8 mouse cellular contexts compared by ENCODE assay signal in the genomic region with DNA sequence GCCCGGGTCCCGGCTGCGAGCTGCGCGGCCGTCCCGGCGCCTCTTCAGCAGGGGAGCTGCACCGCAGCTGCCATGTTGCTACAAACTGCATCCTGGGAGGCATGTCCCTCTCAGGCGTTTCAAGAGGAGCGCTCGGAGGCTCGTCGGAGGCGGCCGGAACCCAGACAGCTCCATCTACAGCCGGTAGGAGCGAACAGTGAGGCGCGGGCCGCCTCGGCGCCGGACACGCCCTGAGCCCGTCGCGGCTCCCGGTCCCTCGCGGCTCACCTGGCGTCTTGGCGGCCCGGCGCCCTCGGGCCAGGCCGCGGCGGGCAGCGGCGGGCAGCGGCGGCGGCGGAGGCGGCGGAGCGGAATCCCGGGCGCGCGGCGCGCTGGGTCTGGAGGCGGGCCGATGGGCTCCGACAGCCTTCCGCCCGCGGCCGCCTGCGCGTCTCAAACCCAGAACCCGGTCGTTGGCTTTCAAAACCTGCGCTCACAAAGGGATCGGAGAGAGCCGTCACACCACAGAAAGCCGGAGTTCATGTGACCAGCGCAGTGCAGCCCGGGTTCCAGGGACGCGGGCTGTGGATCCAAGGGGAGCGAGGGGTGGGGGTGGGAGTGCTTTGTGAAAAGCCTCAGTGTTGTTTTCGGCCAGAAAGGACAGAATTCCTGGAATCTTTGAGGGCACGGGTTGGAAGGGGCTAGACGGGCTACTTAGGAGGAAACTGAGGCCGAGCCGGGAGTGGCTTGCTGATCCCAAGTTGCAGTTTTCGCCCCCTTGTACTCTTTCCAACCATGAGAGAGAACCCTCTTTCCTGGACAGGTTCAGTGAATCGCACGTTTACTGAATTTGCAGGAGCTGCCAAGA. TPM values are rescaled to one million over a fixed set of nuclear protein-coding genes. Genes with fewer than 3 reads are reported as not detected.
DNase-seq lines count a peak whose midpoint lies in the region; ATAC-seq and TF ChIP-seq lines count a peak whose summit lies in the region.

A gene (minus strand): TSS at position 486 of the 847 bp plus-strand sequence.

- peak within 1 kb of the TSS; percentile 86 for H3K9ac ChIP-seq in heart, embryonic 15.5 days
- H3K9ac ChIP-seq in liver, embryonic 16.5 days (ENCODE audit: low read depth, low read length), result peak within 1 kb of the TSS; percentile 77
- peak within 1 kb of the TSS; percentile 89 for H3K9ac ChIP-seq in neural tube, embryonic 13.5 days

- DNase-seq in CD8-positive naive resting alpha-beta T cell, adult 2 months (ENCODE audit: low read depth in 2 of 2, low spot score in 2 of 2), result peak; percentile 82 to 85
- DNase-seq in c-Kit-positive CD71-negative TER-119-negative erythroid progenitor cells, embryonic 14.5 days (ENCODE audit: low read depth), result peak; percentile 53
- DNase-seq in forebrain, embryonic 10.5 days (ENCODE audit: extremely low spot score, low spot score), result peak; percentile 81
- DNase-seq in kidney, postnatal 25 days, result peak; percentile 84 to 94

- peak within 1 kb of the TSS; percentile 91 for H3K4me2 ChIP-seq in heart, embryonic 15.5 days
- H3K4me2 ChIP-seq in liver, embryonic 16.5 days (ENCODE audit: low read depth, low read length), result peak within 1 kb of the TSS; percentile 81
- H3K4me2 ChIP-seq in neural tube, embryonic 13.5 days, result peak within 1 kb of the TSS; percentile 80

- H3K9me3 ChIP-seq in forebrain, embryonic 10.5 days, result no peaks in the 10 kb centered on the region
- no peaks in the 10 kb centered on the region for H3K9me3 ChIP-seq in heart, embryonic 15.5 days (replicated peaks)
- no peaks in the 10 kb centered on the region for H3K9me3 ChIP-seq in liver, embryonic 16.5 days (replicated peaks; ENCODE audit: control insufficient read depth, low read length)
- no peaks in the 10 kb centered on the region for H3K9me3 ChIP-seq in neural tube, embryonic 13.5 days

- peak within 1 kb of the TSS; percentile 80 for H3K4me3 ChIP-seq in forebrain, embryonic 10.5 days
- peak within 1 kb of the TSS; percentile 85 for H3K4me3 ChIP-seq in heart, embryonic 15.5 days
- H3K4me3 ChIP-seq in liver, embryonic 16.5 days (ENCODE audit: low read depth, low read length), result peak within 1 kb of the TSS; percentile 77
- H3K4me3 ChIP-seq in neural tube, embryonic 13.5 days, result peak within 1 kb of the TSS; percentile 85
- peak within 1 kb of the TSS; percentile 94 for H3K4me3 ChIP-seq in testis, adult 2 months (ENCODE audit: control insufficient read depth, low read depth, low read length)

- peaks cover 26% of the 10 kb centered on the region for H3K4me1 ChIP-seq in forebrain, embryonic 10.5 days
- peaks cover 13% of the 10 kb centered on the region for H3K4me1 ChIP-seq in heart, embryonic 15.5 days (replicated peaks)
- H3K4me1 ChIP-seq in liver, embryonic 16.5 days (ENCODE audit: control insufficient read depth, low read depth, low read length), result peaks cover 9% of the 10 kb centered on the region
- H3K4me1 ChIP-seq in neural tube, embryonic 13.5 days (replicated peaks), result peaks cover 24% of the 10 kb centered on the region
- peaks cover 7% of the 10 kb centered on the region for H3K4me1 ChIP-seq in testis, adult 2 months (ENCODE audit: control insufficient read depth, insufficient read depth, low read length)

- peak; percentile 45; the same call in 1 of the 2 replicates for TF ChIP-seq POLR2A in testis, adult 2 months (IDR thresholded peaks at IDR 0.05; ENCODE audit: control insufficient read depth, low read depth, low read length)

- peak within 1 kb of the TSS; percentile 93 for H3K27ac ChIP-seq in forebrain, embryonic 10.5 days
- peak within 1 kb of the TSS; percentile 79 for H3K27ac ChIP-seq in heart, embryonic 15.5 days
- H3K27ac ChIP-seq in liver, embryonic 16.5 days (ENCODE audit: low read length), result peak within 1 kb of the TSS; percentile 76
- H3K27ac ChIP-seq in neural tube, embryonic 13.5 days (replicated peaks), result peak within 1 kb of the TSS; percentile 94
- H3K27ac ChIP-seq in testis, adult 2 months (ENCODE audit: control insufficient read depth, insufficient read depth, low read depth, low read length), result peak within 1 kb of the TSS; percentile 82

- 0 out of 2 replicates have a peak, but pooled peaks have one; percentile 20 for TF ChIP-seq CTCF in testis, adult 2 months (IDR thresholded peaks at IDR 0.05; ENCODE audit: control insufficient read depth, insufficient read depth, insufficient replicate concordance, low read depth, low read length)

- peak; percentile 87 for ATAC-seq in heart, embryonic 15.5 days (replicated peaks; ENCODE audit: insufficient number of reproducible peaks, insufficient read depth, low FRiP score, low read depth)
- ATAC-seq in liver, embryonic 16.5 days (ENCODE audit: low read depth), result peak; percentile 85
- ATAC-seq in neural tube, embryonic 13.5 days (ENCODE audit: low read depth), result peak; percentile 91

- peaks cover 18% of the 10 kb centered on the region for H3K36me3 ChIP-seq in forebrain, embryonic 10.5 days (replicated peaks)
- H3K36me3 ChIP-seq in heart, embryonic 15.5 days, result peaks cover 16% of the 10 kb centered on the region
- H3K36me3 ChIP-seq in liver, embryonic 16.5 days (ENCODE audit: control insufficient read depth, insufficient read depth), result 0 out of 2 replicates have a peak, but pooled peaks cover under 1% of the 10 kb centered on the region
- H3K36me3 ChIP-seq in neural tube, embryonic 13.5 days, result peaks cover 10% of the 10 kb centered on the region
- no peaks in the 10 kb centered on the region; the same call in 1 of the 2 replicates for H3K36me3 ChIP-seq in testis, adult 2 months (ENCODE audit: control insufficient read depth, insufficient read depth, low read length)

- WGBS in forebrain, embryonic 10.5 days, result under 1% methylated on average over 82 of the region's 82 CpGs
- 1% methylated on average over 79 of the region's 82 CpGs for WGBS in heart, embryonic 15.5 days
- under 1% methylated on average over 75 of the region's 82 CpGs for WGBS in liver, embryonic 16.5 days (ENCODE audit: insufficient replicate concordance)
- under 1% methylated on average over 78 of the region's 82 CpGs for WGBS in neural tube, embryonic 13.5 days

- H3K27me3 ChIP-seq in forebrain, embryonic 10.5 days (ENCODE audit: poor library complexity, severe bottlenecking), result no peaks in the 10 kb centered on the region
- peaks cover 26% of the 10 kb centered on the region for H3K27me3 ChIP-seq in heart, embryonic 15.5 days
- H3K27me3 ChIP-seq in liver, embryonic 16.5 days (ENCODE audit: control insufficient read depth, insufficient read depth, low read depth, low read length), result peaks cover 12% of the 10 kb centered on the region
- H3K27me3 ChIP-seq in neural tube, embryonic 13.5 days, result no peaks in the 10 kb centered on the region
- H3K27me3 ChIP-seq in testis, adult 2 months (ENCODE audit: control insufficient read depth, insufficient read depth, low read length), result no peaks in the 10 kb centered on the region

RNA-seq across cellular contexts. Expression of the gene that starts here (rescaled TPM):
- 10.0 and 11.3 TPM in 2 replicates for polyA plus RNA-seq in forebrain, embryonic 10.5 days (2016; fragmentation: Nextera tagmentation; extraction: Ambion mirVana)
- polyA plus RNA-seq in heart, embryonic 15.5 days (2015; fragmentation: Nextera tagmentation; extraction: Ambion mirVana), result 2.8 and 4.1 TPM in 2 replicates
- 1.5 and 1.6 TPM in 2 replicates for polyA plus RNA-seq in liver, embryonic 16.5 days (2015; fragmentation: Nextera tagmentation; extraction: Ambion mirVana)
- 8.9 and 11.7 TPM in 2 replicates for polyA plus RNA-seq in neural tube, embryonic 13.5 days (2015; fragmentation: Nextera tagmentation; extraction: Ambion mirVana)
- 3.0 and 5.2 TPM in 2 replicates for polyA plus RNA-seq in testis, adult 2 months (2012; rRNA removed)

Comparison
In these comparisons a context has a peak if more than half of its experiments do, and no peak if none do; other contexts are left out.
1. Peak in every context shown above with its lines: DNase-seq, ATAC-seq, H3K4me3 ChIP-seq and H3K27ac ChIP-seq.